Mouse (Mus musculus) testis, adult 2 months (tissue): ENCODE results near the gene Arhgef19.

Experiments
- CTCF ChIP-seq: fragments of 200-500 bp; IDR thresholded peaks from 2 replicates; pipeline ENCODE4 v1.5.1; 2012; ENCODE audit warnings: low read depth, mild to moderate bottlenecking, inconsistent platforms, low read length, moderate library complexity; ENCODE audit not compliant: control insufficient read depth, insufficient read depth, insufficient replicate concordance
- POLR2A ChIP-seq: fragments of 200-500 bp; IDR thresholded peaks from 2 replicates; pipeline ENCODE4 v1.6.1; 2012; ENCODE audit warnings: low read depth, mild to moderate bottlenecking, inconsistent platforms, low read length, moderate library complexity; ENCODE audit not compliant: control insufficient read depth

DNA sequence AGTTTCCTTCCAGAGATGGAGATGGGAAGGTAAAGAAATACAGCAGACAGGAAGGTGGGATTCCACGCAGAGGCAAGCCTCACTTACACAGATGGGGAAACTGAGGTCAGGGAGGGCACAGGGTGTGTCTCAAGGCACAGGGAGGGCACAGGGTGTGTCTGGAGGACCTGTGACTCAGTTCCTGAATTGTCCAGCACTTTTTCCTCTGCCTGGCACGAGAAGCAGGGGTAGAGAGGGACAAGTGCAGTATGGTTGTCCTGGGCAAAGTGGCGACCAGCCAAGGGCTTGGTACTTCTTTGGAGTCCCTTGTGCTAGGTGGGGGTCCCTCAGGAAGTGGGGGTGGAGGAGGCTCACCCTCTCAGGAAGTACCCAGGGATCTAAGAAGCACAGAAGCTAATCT is 42.8 kb downstream of the Arhgef19 start:
- TF ChIP-seq CTCF: no peak
- TF ChIP-seq POLR2A: no peak
